Mouse (Mus musculus) kidney, embryonic 14.5 days (tissue): ENCODE results near the gene Rin2. TPM values are rescaled to one million over a fixed set of nuclear protein-coding genes. Genes with fewer than 3 reads are reported as not detected.

Experiments used
- ATAC-seq: fragments of 200-750 bp; cut with Nextera tagmentation; 2 replicates; pipeline ENCODE4 v1.8.0; 2017; ENCODE audit warnings: moderate number of reproducible peaks, mild to moderate bottlenecking, moderate TSS enrichment, moderate library complexity; ENCODE audit not compliant: low FRiP score, low TSS enrichment
- H3K27ac ChIP-seq: fragments of 300-500 bp; sonication (generic); 2 replicates; pipeline ENCODE4 v1.5.1; 2014; ENCODE audit warnings: low read depth, mild to moderate bottlenecking, low read length, moderate library complexity, mixed read lengths
- H3K27me3 ChIP-seq: fragments of 300-500 bp; sonication (generic); 2 replicates; pipeline ENCODE4 v1.6.1; 2014; ENCODE audit warnings: mild to moderate bottlenecking, low read length; ENCODE audit not compliant: control insufficient read depth, insufficient read depth
- H3K36me3 ChIP-seq: fragments of 300-500 bp; sonication (generic); 2 replicates; pipeline ENCODE4 v1.6.1; 2014; ENCODE audit warnings: low read length, mixed read lengths; ENCODE audit not compliant: control insufficient read depth, insufficient read depth
- H3K4me1 ChIP-seq: fragments of 300-500 bp; sonication (generic); 2 replicates; pipeline ENCODE4 v1.6.1; 2014; ENCODE audit warnings: low read length, mixed read lengths; ENCODE audit not compliant: control insufficient read depth, insufficient read depth
- H3K4me2 ChIP-seq: fragments of 300-500 bp; sonication (generic); replicated peaks from 2 replicates; pipeline ENCODE4 v1.6.1; 2014; ENCODE audit warnings: low read depth, mild to moderate bottlenecking, low read length
- H3K4me3 ChIP-seq: fragments of 300-500 bp; sonication (generic); 2 replicates; pipeline ENCODE4 v1.5.1; 2014; ENCODE audit warnings: mild to moderate bottlenecking, low read length
- H3K9ac ChIP-seq: fragments of 300-500 bp; sonication (generic); 2 replicates; pipeline ENCODE4 v1.6.1; 2014; ENCODE audit warnings: low read depth, mild to moderate bottlenecking, low read length, moderate library complexity
- H3K9me3 ChIP-seq: fragments of 300-500 bp; sonication (generic); 2 replicates; pipeline ENCODE4 v1.6.1; 2016; ENCODE audit warnings: low read length; ENCODE audit not compliant: control insufficient read depth
- WGBS: fragments of 180-500 bp; shearing (Covaris S2); extraction: QIAGEN DNeasy Blood & Tissue Kit; methylation state at CpG from one replicate; pipeline ENCODE4 v1.1.7; 2014; 5-methylcytosine and 5-hydroxymethylcytosine counted together
- polyA plus RNA-seq: library from polyadenylated mRNA; unstranded; fragments of >200 nt; fragmentation: Nextera tagmentation; extraction: Ambion mirVana; gene quantifications from 2 replicates; pipeline ENCODE4 v1.2.1, GENCODE M21; 2014

Rin2 gene
- polyA plus RNA-seq, 1 experiment from 2014 or later: 36.3 TPM

- peak; percentile 74 for ATAC-seq
- peak overlapping the region; percentile 88 for H3K27ac ChIP-seq
- no peaks in the 10 kb centered on the region; the same call in 1 of the 2 replicates for H3K36me3 ChIP-seq
- peak overlapping the region; percentile 43 for H3K9ac ChIP-seq
- no peaks in the 10 kb centered on the region for H3K27me3 ChIP-seq
- peaks cover 28% of the 10 kb centered on the region for H3K4me1 ChIP-seq
- H3K4me2 ChIP-seq: peak overlapping the region; percentile 31
- H3K4me3 ChIP-seq: peak overlapping the region; percentile 26; the same call in 1 of the 2 replicates
- 16% methylated on average over 40 of the region's 40 CpGs for WGBS
- H3K9me3 ChIP-seq: no peaks in the 10 kb centered on the region
Measured at GRCm38 (mm10) chr2:145859932-145860801, 185.2 kb downstream of the Rin2 start.

DNA sequence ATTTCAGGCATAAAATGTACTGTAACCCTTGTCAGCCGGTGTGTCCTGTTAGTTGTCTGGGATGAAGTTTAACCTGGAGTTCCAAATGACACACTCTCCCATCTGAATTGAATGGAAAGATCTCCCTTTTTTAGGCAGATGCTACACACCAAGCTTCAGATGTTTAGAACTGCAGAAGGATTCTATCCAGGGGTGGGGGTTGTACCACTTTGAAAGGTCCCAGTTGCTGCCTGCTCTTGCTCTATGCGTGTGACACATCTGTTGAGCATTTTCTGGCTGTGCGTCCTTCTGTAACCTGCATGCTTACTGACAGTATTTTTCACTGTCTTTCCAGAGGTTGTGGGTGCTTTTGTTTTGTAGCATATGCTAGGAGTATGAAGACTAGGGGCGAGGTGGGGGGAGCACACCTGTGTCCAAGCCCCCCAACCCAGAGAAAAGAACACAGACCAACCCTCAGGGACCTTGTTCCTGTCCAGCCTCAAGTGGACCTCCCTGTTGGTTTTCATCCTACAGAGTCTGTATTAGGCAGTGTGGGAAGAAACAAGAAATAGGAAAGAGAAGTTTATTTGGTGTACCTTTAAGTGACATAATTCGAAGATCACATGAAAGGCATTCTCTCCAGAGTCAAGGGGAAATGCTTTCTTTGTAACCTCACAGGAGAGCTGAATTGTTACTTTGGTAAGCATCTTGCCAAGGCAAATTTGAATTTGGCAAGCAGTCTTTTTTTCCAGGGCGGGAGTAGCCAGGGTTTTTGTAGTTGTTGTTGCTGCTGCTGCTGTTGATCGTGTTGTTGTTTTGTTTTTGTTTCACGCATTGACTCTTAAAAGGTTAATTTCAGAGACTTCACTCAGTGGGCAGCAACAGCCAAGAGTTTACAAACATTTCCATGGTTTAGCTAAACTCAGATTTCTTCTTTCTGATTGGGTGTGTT lies 186.4 kb downstream of the Rin2 start:
- Histone ChIP-seq H3K27ac (no peak overlapping the region; the same call in 1 of the 2 replicates), H3K36me3 (no peaks in the 10 kb centered on the region; the same call in none of the 2 replicates), H3K9me3 (no peaks in the 10 kb centered on the region), H3K4me2 (peak overlapping the region; percentile 31), H3K4me3 (peak overlapping the region; percentile 26; the same call in 1 of the 2 replicates), H3K4me1 (peaks cover 28% of the 10 kb centered on the region), H3K27me3 (no peaks in the 10 kb centered on the region), H3K9ac (no peak overlapping the region)
- WGBS: 66% methylated on average over 8 of the region's 8 CpGs
- no peak for ATAC-seq

- Histone ChIP-seq H3K9me3 (no peaks in the 10 kb centered on the region), H3K4me2 (peak overlapping the region; percentile 31), H3K4me1 (peaks cover 28% of the 10 kb centered on the region), H3K36me3 (peaks cover 5% of the 10 kb centered on the region), H3K27ac (peak overlapping the region; percentile 37; the same call in 1 of the 2 replicates), H3K4me3 (peak overlapping the region; percentile 21; the same call in 1 of the 2 replicates), H3K27me3 (no peaks in the 10 kb centered on the region), H3K9ac (peak overlapping the region; percentile 18; the same call in 1 of the 2 replicates)
- ATAC-seq: no peak
- 53% methylated on average over 10 of the region's 10 CpGs for WGBS
Measured at GRCm38 (mm10) chr2:145862206-145862817, 187.3 kb downstream of the Rin2 start.

DNA sequence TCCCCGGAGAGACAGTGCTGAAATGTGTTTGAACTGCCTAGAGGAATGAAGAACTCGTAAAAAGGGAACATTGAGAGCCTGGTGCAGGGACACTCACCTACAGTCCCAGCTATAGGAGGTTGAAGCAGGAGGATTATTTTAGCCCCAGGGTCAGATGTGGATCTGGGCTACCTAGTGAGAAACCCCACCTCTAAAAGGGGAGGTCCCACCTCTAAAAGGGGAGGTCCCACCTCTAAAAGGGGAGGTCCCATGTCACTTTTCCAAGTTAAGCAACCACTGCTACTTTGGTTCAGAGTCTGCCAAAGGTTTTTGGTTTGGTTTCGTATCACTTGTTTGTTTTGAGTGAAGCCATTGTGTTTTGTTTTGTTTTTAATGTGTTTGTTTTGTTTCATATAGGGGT lies 190.3 kb downstream of the Rin2 start:
- no peak for ATAC-seq
- Histone ChIP-seq H3K4me3 (no peak overlapping the region), H3K36me3 (peaks cover 5% of the 10 kb centered on the region), H3K27me3 (no peaks in the 10 kb centered on the region), H3K9ac (no peak overlapping the region), H3K27ac (no peak overlapping the region), H3K4me1 (peaks cover 22% of the 10 kb centered on the region), H3K4me2 (no peak overlapping the region), H3K9me3 (no peaks in the 10 kb centered on the region)
- WGBS: 87% methylated on average over 3 of the region's 3 CpGs

- peaks cover 13% of the 10 kb centered on the region for H3K4me1 ChIP-seq
- no peak overlapping the region for H3K4me2 ChIP-seq
- no peaks in the 10 kb centered on the region for H3K9me3 ChIP-seq
- no peak overlapping the region for H3K9ac ChIP-seq
- WGBS: 90% methylated on average over 3 of the region's 3 CpGs
- no peak for ATAC-seq
- H3K27me3 ChIP-seq: no peaks in the 10 kb centered on the region
- H3K27ac ChIP-seq: no peak overlapping the region
- peaks cover 5% of the 10 kb centered on the region for H3K36me3 ChIP-seq
- no peak overlapping the region for H3K4me3 ChIP-seq
Measured at GRCm38 (mm10) chr2:145866238-145866637, 191.2 kb downstream of the Rin2 start.

DNA sequence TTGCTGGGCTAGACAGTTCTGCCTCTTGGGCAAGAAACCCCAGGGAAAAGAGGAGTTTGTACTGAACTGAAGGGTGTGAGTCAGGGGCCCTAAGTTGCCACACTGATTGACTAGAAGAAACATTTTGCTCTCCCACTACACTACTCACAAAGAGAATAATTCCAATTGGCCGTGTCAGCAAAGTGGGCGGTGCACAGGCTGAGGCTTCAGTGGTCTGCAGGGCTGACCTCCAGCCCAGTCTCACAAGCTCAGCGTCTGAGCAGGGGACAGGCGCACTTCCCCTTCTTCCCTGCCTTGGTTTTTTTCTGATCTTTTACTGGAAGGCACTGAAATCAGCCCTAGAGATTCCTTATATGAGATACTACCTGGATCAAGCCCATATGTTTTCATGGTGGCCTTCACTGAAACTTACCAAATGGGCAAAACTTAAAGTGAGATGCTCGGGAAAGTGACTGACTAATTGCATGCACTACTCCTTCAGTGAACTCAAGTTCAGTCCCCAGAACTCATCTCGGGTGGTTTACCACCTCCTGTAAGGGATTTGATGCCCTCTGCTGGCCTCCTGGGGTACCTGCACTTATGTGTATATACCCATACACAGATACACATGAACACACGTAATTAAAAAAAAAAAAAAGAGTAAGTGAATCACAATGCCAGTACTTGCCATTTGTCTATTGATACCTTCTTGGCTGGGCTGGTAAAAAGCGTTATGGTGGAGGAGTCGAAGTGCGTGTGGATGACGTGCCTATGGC lies 191.9 kb downstream of the Rin2 start:
- H3K4me2 ChIP-seq: no peak overlapping the region
- H3K9me3 ChIP-seq: no peaks in the 10 kb centered on the region
- H3K27ac ChIP-seq: no peak overlapping the region
- H3K9ac ChIP-seq: no peak overlapping the region
- H3K36me3 ChIP-seq: peaks cover 5% of the 10 kb centered on the region
- peaks cover 8% of the 10 kb centered on the region; the same call in 1 of the 2 replicates for H3K4me1 ChIP-seq
- 93% methylated on average over 11 of the region's 11 CpGs for WGBS
- H3K4me3 ChIP-seq: no peak overlapping the region
- H3K27me3 ChIP-seq: no peaks in the 10 kb centered on the region
- ATAC-seq: no peak

DNA sequence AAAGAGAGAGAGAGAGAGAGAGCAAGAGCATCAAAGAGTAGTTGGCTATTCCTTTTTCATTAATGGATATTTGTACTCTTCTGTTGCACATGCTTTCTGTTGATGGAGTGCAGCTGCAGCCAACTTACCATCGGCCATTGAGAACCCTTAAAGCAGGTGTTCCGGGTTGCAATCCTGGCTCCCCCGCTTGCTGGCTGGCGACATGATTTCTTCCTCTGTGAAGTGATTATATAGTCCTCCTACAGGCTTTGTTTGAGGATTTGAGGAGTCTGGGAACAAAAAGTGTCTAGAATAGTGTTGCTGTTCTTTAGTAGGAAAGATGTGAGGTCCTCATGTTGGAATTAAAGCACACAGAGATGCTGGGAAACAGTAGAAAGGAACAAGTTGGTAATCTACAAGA lies 196.3 kb downstream of the Rin2 start:
- H3K4me3 ChIP-seq: no peak overlapping the region
- H3K4me2 ChIP-seq: no peak overlapping the region
- no peak overlapping the region for H3K27ac ChIP-seq
- H3K9me3 ChIP-seq: no peaks in the 10 kb centered on the region
- no peak overlapping the region for H3K9ac ChIP-seq
- no peaks in the 10 kb centered on the region for H3K27me3 ChIP-seq
- H3K4me1 ChIP-seq: no peaks in the 10 kb centered on the region
- 85% methylated on average over 4 of the region's 4 CpGs for WGBS
- no peak for ATAC-seq
- peaks cover 6% of the 10 kb centered on the region for H3K36me3 ChIP-seq

- Histone ChIP-seq H3K4me2 (no peak overlapping the region), H3K4me3 (no peak overlapping the region), H3K9ac (no peak overlapping the region), H3K27me3 (no peaks in the 10 kb centered on the region), H3K4me1 (no peaks in the 10 kb centered on the region), H3K27ac (no peak overlapping the region), H3K9me3 (no peaks in the 10 kb centered on the region), H3K36me3 (peaks cover 8% of the 10 kb centered on the region; the same call in 1 of the 2 replicates)
- no peak for ATAC-seq
- WGBS: 90% methylated on average over 1 of the region's 1 CpGs
Measured at GRCm38 (mm10) chr2:145872099-145872498, 197.1 kb downstream of the Rin2 start.
